In the genomic region with DNA sequence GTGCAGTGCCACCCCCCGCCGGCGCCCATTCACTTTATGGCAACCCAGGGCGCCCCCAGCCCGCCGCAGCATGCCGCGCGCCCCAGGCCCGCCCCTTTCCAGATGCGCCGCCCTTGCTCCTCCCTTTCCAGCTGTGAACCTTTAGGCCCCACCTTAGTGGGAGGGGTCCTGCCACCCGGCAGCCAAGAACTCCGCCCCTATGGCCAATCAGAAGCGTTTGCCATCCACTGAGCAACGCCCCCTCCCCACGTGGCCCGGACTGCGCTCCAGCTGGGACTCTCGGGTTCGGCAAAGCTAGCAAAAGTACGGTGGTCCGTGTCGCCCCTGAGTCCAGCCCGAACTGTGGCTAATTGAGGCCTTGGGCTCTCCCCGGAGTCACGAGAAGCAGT, we compare ENCODE assay signal across 7 mouse cellular contexts. TPM values are rescaled to one million over a fixed set of nuclear protein-coding genes. Genes with fewer than 3 reads are reported as not detected.
DNase-seq lines count a peak whose midpoint lies in the region; ATAC-seq and TF ChIP-seq lines count a peak whose summit lies in the region.

No protein-coding gene starts in this region.

- no peak for TF ChIP-seq CTCF in cortical plate, adult 2 months (IDR thresholded peaks at IDR 0.05; ENCODE audit: extremely low read depth, insufficient read depth, low read length)

- peak overlapping the region; percentile 17; the same call in 1 of the 2 replicates for H3K4me3 ChIP-seq in cortical plate, adult 2 months (ENCODE audit: insufficient read depth, low read length)
- H3K4me3 ChIP-seq in intestine, embryonic 15.5 days (replicated peaks), result peak overlapping the region; percentile 59

- H3K36me3 ChIP-seq in intestine, embryonic 15.5 days, result no peaks in the 10 kb centered on the region

- no peak for TF ChIP-seq POLR2A in cortical plate, adult 2 months (IDR thresholded peaks at IDR 0.05; ENCODE audit: extremely low read depth, insufficient read depth, low read length)

- peaks cover 63% of the 10 kb centered on the region for H3K27me3 ChIP-seq in intestine, embryonic 15.5 days (replicated peaks)

- no peaks in the 10 kb centered on the region for H3K9me3 ChIP-seq in intestine, embryonic 15.5 days

- DNase-seq in WW6 (ENCODE audit: low read depth, low spot score) (peak; percentile 90), liver (peak; percentile 90)
- peak; percentile 81 to 85 for DNase-seq in gastrocnemius, postnatal 36 days
- peak; percentile 66 to 70 for DNase-seq in spleen, postnatal 36 days (ENCODE audit: low spot score in 2 of 2)

- peak; percentile 73 for ATAC-seq in intestine, embryonic 15.5 days
- ATAC-seq in monocyte, adult 5-6 weeks (replicated peaks; ENCODE audit: insufficient number of reproducible peaks, low FRiP score, low TSS enrichment, poor library complexity, severe bottlenecking), result 0 out of 2 replicates have a peak, but pooled peaks have one; percentile 28

- H3K27ac ChIP-seq in cortical plate, adult 2 months (ENCODE audit: insufficient read depth, low read length), result no peak overlapping the region
- H3K27ac ChIP-seq in intestine, embryonic 15.5 days, result no peak overlapping the region

- under 1% methylated on average over 23 of the region's 27 CpGs for WGBS in intestine, embryonic 15.5 days

- intact Hi-C loops in gastrocnemius, postnatal 36 days (cut with DNase I), result no loop called here

- H3K4me1 ChIP-seq in cortical plate, adult 2 months (ENCODE audit: control insufficient read depth, insufficient read depth, low read length), result no peaks in the 10 kb centered on the region; the same call in 1 of the 2 replicates
- peaks cover 20% of the 10 kb centered on the region for H3K4me1 ChIP-seq in intestine, embryonic 15.5 days (replicated peaks)

- peak overlapping the region; percentile 99 for H3K4me2 ChIP-seq in intestine, embryonic 15.5 days (replicated peaks)

- 0 out of 2 replicates have a peak overlapping the region, but pooled peaks have one; percentile 20 for H3K9ac ChIP-seq in intestine, embryonic 15.5 days

RNA-seq across cellular contexts. Expression of a gene that starts 0.2 kb away (rescaled TPM):
- 0.06 TPM in 1 of 2 replicates, not detected in the other for polyA plus RNA-seq in cortical plate, adult 2 months (2012; rRNA removed)
- 1 to 10 TPM; 5.0 to 9.7 TPM for total RNA-seq in gastrocnemius, postnatal 36 days (2021)
- not detected in 2 replicates for polyA plus RNA-seq in intestine, embryonic 15.5 days (2015; fragmentation: Nextera tagmentation; extraction: Ambion mirVana)
- not detected in 3 replicates for total RNA-seq in monocyte, adult 5-6 weeks (2017)

RNA-seq across cellular contexts. Expression of a gene that starts 3.9 kb away (rescaled TPM):
- 68.7 and 74.1 TPM in 2 replicates for polyA plus RNA-seq in cortical plate, adult 2 months (2012; rRNA removed)
- total RNA-seq in gastrocnemius, postnatal 36 days (2021), result 10 to 100 TPM; 42.9 to 48.0 TPM
- 49.6 and 50.0 TPM in 2 replicates for polyA plus RNA-seq in intestine, embryonic 15.5 days (2015; fragmentation: Nextera tagmentation; extraction: Ambion mirVana)
- total RNA-seq in monocyte, adult 5-6 weeks (2017), result 41.0 to 56.7 TPM (median 55.5 TPM) in 3 replicates

RNA-seq across cellular contexts. Expression of a gene that starts 16.7 kb away (rescaled TPM):
- polyA plus RNA-seq in cortical plate, adult 2 months (2012; rRNA removed), result not detected in 2 replicates
- not detected for total RNA-seq in gastrocnemius, postnatal 36 days (2021)
- polyA plus RNA-seq in intestine, embryonic 15.5 days (2015; fragmentation: Nextera tagmentation; extraction: Ambion mirVana), result not detected in 2 replicates
- not detected in 3 replicates for total RNA-seq in monocyte, adult 5-6 weeks (2017)
